Mouse (Mus musculus) megakaryocyte progenitor cell, adult 5-6 weeks (primary cell): ENCODE measurements around the gene Smtnl2. TPM values are rescaled to one million over a fixed set of nuclear protein-coding genes. Genes with fewer than 3 reads are reported as not detected.

Experiments
- ATAC-seq: replicated peaks from 2 replicates; pipeline ENCODE4 v1.8.0; 2016; ENCODE audit warnings: mild to moderate bottlenecking, moderate TSS enrichment, inconsistent platforms; ENCODE audit not compliant: poor library complexity
- total RNA-seq, 2 experiments: library from RNA; stranded (forward) in 1 of 2; stranded (reverse) in 1 of 2; fragments of 157-497, 149-512 nt in 1 of 2; fragments of 200-1000 nt in 1 of 2; gene quantifications; 2 replicates each; pipeline versions ENCODE4 v1.2.3 to v1.2.4; 2015 to 2017

The Smtnl2 gene
- total RNA-seq, 2 experiments from 2014 or later = not detected

GRCm38 (mm10) chr11:72405532-72405931 is 6.0 kb downstream of the Smtnl2 start:
- no peak for ATAC-seq

GRCm38 (mm10) chr11:72402969-72403368 is 8.5 kb downstream of the Smtnl2 start:
- no peak for ATAC-seq

- ATAC-seq = no peak
Observed at GRCm38 (mm10) chr11:72402017-72402416, 9.5 kb downstream of the Smtnl2 start.

GRCm38 (mm10) chr11:72401068-72401467 is 10.4 kb downstream of the Smtnl2 start:
- no peak for ATAC-seq

GRCm38 (mm10) chr11:72397811-72398525 is 13.5 kb downstream of the Smtnl2 start:
- no peak for ATAC-seq

- no peak for ATAC-seq
Observed at GRCm38 (mm10) chr11:72397072-72397471, 14.4 kb downstream of the Smtnl2 start.

GRCm38 (mm10) chr11:72396621-72397020 is 14.9 kb downstream of the Smtnl2 start:
- no peak for ATAC-seq

GRCm38 (mm10) chr11:72395652-72396051 is 15.9 kb downstream of the Smtnl2 start:
- ATAC-seq = no peak

GRCm38 (mm10) chr11:72394694-72395093 is 16.8 kb downstream of the Smtnl2 start:
- 0 out of 2 replicates have a peak, but pooled peaks have one; percentile 23 for ATAC-seq

GRCm38 (mm10) chr11:72393669-72394068 is 17.8 kb downstream of the Smtnl2 start:
- ATAC-seq = no peak

GRCm38 (mm10) chr11:72393243-72393642 is 18.3 kb downstream of the Smtnl2 start:
- peak; percentile 60 for ATAC-seq

GRCm38 (mm10) chr11:72391181-72391580 is 20.3 kb downstream of the Smtnl2 start:
- no peak for ATAC-seq

GRCm38 (mm10) chr11:72389407-72390142 is 21.9 kb downstream of the Smtnl2 start:
- no peak for ATAC-seq

- no peak for ATAC-seq
Observed at GRCm38 (mm10) chr11:72388113-72388529, 23.4 kb downstream of the Smtnl2 start.

GRCm38 (mm10) chr11:72379351-72379750 is 32.2 kb downstream of the Smtnl2 start:
- ATAC-seq = no peak

- no peak for ATAC-seq
Observed at GRCm38 (mm10) chr11:72378222-72378621, 33.3 kb downstream of the Smtnl2 start.

GRCm38 (mm10) chr11:72376562-72376961 is 35.0 kb downstream of the Smtnl2 start:
- no peak for ATAC-seq

- ATAC-seq = no peak
Observed at GRCm38 (mm10) chr11:72369904-72370672, 41.4 kb downstream of the Smtnl2 start.

- no peak for ATAC-seq
Observed at GRCm38 (mm10) chr11:72367934-72368674, 43.4 kb downstream of the Smtnl2 start.

GRCm38 (mm10) chr11:72366126-72366525 is 45.4 kb downstream of the Smtnl2 start:
- ATAC-seq = no peak

- ATAC-seq = peak; percentile 40; the same call in 1 of the 2 replicates
Observed at GRCm38 (mm10) chr11:72364526-72364925, 47.0 kb downstream of the Smtnl2 start.
